Mouse (Mus musculus) urinary bladder, postnatal 25 days (tissue): ENCODE measurements around the gene Matn4.

Experiments
- DNase-seq: peaks from one replicate; pipeline ENCODE4 v3.0.0; 2022; ENCODE audit warnings: low spot score

The Matn4 gene

DNA sequence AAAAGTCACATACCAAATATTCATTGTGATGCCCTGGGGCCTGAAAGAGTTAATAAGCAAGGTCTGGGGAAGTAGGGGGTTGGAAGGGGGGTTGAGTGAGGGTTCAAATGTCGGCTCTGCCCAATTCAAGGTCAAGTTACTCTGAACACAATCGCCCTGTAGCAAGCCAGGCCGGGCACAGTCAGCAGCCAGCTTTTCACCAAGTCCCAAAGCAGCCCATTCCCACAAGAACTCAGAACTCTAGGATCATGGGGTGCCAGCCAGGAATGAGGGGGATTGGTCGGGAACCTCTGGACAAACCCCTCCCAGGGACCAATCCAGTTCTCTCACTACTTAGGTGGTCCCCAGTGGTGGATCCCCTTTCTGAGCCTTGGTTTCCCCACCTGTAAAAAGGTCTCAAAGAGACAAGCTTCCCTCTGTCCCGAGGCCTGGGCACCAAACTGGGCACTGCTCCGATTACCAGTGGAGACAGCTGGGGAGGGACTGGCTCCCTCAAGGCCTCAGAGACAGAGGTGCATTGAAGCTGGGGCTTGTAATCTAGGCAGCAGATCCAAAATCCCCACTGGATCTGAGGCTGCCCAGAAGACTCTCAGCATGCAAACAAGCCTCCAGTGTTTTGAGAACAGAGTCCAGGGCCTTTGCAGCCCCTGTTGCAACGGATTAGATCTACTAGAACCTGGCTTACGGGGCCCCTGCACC is 31.4 kb upstream of the Matn4 start:
- no peak for DNase-seq

DNA sequence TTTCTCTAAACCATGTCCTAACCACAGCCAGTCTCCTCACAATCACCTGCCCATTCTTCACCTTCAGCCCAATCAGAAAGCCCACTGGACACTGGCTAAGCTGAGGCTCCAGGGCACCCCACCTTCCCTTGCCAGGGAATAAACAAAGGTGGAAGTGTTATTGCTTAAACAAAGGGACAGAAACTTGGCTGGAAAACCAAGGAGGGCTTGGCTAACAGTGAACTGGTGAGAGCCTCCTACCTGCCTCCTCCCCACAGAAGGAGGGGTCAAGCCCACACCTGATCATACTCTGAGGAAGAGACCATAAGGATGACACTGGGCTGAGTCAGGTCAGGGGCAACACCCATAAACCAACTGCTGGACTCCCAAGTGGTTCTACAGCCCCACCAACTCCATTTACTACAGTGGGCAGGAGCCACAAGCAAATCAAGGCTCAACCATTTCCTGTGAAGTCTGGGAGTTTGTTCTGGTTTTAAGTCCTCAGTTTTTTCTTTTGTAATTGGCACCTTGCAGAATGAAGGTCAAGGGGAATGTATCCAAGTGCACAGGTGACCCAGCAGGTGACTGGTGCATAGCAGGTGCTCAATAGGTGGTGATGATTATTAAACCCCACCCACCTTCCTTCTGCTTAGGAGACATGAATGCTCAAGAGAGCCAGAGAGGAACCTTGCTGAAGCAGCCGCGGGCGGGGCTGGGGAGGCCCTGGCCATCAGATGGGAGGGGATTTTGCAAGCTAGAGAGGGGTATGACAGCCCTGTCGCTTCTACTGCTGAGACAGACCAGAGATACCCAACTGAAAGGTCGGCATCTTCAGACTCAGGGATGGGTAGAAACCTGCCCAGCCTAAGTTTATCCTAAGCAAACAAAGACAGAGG is 30.5 kb upstream of the Matn4 start:
- no peak for DNase-seq

DNA sequence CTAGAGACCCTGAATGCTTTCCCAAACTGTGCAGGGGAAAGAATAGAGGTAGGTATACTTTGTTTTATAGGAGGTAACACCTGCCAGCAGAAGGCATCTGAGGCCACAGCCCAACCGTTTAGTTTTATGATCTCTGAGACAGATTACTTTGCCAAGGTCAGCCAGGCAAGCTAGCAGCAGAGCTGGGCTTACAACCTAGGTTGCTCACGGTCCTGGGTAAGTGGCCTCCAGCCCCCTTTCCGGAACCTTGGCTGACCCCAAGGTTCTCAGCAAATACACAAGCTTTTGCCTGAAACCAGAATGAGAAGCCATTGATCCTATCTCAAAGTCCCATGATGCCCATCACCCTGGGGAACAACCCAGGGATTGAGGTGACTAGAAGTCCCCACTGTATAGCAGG is 29.7 kb upstream of the Matn4 start:
- no peak for DNase-seq

DNA sequence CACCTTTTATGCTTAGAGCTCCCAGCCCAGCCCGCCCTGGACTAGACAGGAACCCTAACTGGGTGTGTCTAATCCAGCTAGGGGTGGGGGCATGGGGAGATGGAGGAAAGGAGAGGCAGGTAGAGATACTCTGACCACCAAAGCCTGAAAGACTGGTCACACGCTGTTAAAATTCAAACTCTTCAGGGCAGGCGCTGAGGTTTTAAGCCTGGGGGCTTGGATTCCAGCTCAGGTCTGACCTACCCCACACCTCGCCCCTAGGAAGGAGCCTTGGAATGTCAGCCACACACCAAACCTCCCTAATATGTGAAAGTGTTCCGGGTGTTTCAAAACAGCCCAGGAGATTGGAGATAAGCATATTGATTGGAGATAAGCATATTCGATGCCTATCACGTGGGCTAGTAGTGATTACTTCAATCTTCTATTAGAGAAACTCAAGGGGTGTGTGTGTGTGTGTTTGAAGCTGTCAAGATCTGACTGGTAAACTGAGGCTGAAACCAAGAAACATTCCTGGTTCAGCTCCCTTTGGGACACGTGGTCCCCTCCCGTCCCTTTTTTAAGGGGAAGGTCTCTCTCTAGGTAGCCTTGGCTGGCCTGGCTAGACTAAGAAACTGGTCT is 28.4 kb upstream of the Matn4 start:
- DNase-seq = no peak

DNA sequence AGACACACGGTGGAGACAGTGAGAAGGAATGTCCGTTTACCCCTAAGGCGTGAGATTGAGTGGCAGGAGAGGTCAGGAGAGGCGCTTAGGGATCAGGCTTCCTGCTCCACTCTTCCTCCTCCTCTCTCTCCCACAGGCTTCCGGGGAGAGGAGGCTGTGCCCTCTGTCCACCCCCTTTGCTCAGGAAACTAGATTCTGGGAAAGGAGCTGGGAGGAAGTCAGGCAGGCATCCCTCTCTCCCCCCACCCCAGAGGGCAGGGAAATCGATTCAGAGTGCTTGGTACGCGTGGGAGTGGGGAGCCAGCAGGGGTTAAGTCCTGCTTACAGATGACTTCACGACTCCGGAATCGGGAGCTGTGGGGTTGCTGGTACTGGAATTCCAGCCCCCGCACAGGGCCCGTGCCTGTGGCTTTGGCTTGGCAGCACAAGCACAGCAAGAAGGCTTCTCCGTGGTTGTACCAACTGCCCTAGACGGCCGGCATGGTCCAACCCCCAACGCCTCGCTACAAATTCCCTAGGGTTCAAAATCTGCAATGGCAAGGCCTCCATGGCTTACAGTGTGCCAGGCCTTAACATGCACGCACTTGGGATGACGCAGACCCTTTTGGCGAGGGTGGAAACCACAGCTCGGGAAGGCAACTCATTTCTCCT is 27.7 kb upstream of the Matn4 start:
- DNase-seq = no peak

DNA sequence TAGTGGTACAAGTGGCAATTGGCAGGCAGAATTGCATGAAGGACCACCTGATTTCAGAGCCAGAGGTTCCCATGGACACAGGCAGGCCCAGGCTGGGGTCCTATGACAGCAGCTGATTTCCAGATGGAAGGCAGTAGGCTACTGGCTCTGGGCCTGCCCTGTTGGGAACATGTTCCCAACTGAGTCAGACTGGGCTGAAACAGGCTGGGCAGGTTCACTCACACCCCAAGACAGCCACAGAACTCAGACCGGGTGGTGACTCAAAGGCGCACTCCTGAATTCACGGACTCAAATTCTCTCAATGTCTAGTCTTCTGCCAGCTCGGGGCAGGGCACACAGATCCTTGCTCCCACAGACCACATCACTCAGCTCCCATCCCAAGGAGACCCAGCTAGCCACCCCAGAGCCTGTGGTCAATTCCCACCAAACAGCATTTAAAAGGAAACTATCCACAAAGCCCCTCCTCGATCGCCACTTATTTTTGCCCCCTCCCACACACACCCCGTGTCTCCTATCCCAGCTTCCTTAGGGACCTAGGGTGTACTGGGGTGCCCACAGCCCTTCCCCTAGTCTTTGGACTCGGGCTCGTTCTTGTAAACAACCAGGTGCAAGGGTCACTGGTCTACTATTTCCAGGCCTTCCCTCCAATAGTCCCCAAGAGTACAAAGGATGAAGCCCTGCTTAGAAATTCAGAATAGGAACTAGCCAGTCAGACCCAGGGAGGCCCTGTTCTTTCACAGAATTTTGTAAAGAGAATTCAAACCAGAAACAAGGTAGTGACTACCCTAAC is 26.9 kb upstream of the Matn4 start:
- DNase-seq = no peak

DNA sequence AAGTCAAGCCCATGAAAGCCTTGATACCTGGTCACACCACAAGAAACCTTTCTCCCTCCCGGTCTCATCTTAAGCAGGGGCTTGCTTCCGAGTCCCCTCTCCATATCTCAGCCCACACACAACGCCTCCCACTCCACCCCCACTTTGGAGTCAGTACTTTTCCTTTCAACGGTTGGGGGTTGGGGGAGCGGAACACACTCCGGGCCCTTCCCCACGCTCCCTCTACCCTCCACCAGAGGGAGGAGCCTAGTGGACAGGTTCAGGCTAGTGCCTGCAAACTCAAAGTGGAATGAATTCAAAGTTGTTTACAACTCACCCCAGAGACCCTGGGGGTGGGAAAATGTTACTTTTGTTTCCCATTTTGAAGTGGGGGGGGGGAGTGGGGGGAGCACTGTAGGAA is 25.7 kb upstream of the Matn4 start:
- DNase-seq = no peak

DNA sequence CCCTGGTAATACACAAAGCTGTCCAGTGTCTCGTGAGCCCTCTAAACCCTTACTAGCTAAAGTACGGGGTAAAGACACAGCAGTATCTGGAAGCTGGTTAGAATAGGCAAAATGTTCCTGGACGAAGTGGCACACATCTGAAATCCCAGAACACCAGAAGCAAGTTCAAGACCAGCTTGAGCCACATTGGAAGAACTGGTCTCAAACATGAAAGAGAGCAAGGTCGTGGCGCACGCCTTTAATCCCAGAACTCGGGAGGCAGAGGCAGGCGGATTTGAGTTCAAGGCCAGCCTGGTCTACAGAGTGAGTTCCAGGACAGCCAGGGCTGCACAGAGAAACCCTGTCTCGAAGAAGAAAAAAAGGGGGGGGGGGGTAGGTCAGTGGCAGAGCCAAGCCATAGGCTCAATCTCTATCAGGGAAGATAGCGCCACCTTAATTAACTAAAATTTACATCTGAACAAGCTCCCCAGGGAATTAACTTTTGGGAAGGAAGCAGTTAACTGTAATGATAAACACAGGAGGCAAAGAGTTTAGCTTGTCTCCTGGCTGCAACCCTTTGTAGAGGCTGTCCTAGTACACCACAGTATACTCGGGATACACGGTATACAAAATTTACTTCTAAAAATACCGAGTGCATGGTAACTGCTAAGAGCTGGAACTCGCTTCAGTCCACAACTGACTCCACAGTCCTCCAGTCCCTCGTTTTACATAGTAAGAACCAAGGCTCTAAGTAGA is 25.1 kb upstream of the Matn4 start:
- DNase-seq = no peak

DNA sequence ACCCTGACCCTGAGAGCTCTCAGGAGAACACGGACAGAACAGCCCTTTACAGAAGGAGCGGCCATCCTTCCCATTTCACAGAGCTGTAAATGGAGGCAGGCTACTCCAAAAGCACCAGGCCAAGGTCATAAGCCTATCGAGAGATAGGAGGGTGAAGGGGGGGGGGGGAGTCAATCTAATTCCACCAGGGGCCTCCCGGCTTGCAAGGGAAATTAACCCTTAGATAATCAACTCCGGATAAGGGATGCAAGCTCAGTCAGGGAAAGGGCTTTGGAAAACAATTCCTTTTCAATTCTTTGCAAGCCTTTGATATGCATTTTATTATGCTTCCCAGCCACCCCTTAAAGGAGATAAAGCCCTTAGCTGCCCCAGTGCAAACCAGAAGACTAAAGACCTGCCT is 23.5 kb upstream of the Matn4 start:
- no peak for DNase-seq

DNA sequence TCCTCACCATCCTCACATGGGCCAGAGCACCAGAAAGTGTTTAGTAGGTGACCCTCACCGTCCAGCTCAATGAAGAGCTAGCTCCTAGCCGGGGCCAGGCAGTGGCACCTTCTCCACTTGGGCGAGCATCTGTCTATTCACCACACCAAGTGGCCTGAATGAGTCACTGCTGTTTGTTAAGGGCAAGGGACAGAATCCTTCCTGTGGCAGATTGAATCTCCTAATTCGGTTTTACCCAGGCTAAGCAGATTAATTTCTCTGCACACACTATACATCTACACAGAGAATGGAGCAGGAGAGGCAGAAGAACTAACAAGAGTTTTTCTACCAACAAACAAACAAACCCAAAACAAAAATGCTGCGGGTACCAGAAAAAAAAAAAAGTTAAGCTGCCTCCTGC is 22.0 kb upstream of the Matn4 start:
- no peak for DNase-seq

DNA sequence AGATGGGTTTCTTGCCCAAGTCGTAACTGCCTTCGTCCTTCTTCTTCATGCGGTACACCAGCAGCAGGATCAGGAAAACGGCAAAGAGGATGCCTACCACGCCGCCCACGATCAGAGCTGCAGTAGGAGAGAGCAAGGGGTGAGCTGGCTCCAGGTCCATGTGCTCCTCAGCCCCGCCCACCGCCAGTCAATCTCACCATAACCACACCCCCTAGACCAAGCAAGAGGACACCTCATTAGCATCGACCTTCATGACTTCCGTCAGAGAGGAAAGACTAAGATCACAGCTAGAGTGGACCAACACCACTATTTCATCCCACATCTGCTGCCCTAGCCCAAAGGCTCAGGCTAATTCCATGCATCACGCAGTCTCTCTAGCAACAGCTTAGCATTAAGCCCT is 21.2 kb upstream of the Matn4 start:
- DNase-seq = no peak

DNA sequence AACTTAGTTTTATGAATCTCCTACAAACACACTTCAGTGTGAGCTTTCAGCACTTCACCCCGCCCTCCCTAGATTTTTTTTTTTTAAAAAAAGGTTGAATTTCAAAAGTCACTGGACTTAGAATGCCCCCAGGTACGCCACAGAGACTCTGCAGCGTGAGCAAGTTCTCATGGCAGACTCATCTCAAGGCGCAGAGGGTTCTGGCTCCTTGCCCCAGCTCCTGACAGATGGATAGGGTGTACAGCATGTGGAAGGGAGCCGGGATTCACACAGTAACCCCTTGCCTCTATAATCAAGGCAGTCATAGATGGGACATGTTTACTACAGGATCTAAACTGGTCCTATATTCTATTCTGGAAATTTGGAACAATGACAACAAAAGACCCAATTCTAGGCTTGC is 20.4 kb upstream of the Matn4 start:
- no peak for DNase-seq

DNA sequence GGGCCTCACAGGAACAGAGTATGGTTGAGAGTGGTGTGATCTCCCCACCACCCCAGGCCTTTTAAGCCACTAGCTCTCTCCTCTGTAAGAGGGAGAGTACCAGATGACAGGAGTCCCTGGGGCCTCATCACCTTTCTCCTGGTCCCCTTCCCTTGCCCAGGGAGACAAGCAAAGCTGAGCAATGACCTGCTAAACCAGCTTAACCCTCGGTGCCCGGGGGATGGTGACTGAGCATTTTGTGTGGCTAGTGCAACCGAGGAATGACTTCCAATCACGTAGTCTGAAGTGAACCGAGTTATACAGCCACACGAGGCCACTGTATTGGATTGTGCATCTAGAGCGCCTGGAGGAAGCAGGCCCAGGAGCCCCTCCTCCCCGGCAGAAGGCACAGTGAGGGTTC is 19.4 kb upstream of the Matn4 start:
- DNase-seq = no peak

DNA sequence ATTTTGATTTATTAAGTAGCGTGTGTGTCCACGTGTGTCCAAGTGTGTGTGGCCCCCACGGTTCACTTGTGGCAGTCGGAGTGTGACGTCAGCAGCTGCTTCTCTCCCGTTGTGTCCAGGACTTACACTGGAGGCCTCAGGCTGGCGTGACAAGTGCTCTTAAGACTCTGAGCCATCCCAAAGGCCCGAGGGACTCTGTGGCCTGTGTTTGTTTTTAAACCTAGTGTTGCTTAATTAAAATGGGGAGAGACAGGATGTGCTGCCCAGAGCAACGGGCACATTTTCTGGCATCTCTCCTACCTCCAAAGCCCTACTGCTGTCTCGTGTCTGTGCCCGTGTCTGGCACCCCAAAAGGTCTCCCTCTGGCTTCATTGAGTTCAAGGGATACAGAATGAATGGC is 18.5 kb upstream of the Matn4 start:
- DNase-seq = no peak

DNA sequence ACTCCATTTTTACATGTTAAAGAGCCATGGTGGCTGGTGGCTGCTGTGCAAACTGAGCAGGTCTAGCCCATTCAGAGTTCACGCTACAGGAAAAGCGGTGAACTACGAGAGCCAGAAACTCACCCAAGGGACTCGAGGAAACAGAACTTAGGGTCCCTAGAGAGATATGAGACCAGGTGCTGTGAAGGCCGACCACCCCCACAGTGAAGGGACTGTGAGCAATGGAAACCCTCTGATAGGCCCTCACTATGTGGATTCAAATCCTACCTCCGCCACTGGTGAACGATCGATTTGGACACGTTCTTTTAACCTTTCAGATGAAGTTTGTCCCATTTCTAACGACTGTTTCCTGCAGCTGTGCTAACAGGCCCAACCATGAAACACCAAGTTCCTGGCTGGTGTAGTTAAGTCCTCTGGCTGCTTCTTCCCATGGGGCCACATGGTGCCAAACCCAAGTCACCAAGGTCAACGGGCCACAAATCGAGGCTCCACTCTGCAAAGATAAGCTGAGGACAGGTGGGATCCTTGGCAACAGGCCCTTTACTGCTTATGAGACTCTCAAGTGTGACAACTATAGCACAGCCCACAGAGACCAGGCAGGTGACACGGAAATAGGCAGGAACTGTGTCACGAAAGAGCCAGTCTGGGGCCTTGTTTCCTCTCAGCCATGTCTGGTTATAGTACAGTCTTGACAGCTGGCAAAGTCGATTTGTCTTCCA is 17.9 kb upstream of the Matn4 start:
- DNase-seq = no peak

DNA sequence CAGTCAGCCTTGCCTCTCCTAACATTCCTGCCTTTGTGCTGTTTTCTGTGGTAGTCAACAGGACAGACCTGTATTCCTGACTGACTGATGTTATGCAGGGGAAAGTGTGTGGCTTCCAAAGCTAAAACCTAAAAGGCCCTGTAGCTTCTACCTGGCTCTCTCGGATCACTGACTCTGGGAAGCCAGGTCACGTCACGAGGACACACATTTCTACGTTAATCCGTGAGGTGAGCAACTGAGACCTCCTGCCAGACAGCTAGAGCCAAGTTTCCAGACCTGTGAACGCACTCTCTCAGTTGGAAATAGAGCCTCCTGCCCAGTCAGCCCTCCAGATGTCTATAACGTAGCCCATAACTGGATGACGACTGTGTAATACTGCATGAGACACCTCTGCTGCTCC is 17.0 kb upstream of the Matn4 start:
- no peak for DNase-seq

DNA sequence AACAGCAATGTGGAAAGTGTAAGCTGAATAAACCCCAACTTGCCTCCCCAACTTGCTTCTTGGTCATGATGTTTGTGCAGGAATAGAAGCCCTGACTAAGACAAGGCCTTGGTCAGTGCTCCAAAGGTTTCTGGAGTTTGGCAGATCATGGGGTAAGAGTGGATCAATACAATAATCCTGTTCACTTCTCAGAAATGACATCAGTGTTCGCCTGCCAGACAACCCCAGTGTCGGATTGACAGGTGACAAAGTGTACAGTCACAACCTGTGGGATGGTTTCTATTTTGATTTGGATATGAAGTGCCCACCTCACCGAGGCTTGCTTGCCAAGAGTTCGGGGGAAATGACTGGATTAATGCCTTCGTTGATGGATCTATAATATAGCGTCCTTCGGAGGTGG is 16.3 kb upstream of the Matn4 start:
- DNase-seq = no peak

DNA sequence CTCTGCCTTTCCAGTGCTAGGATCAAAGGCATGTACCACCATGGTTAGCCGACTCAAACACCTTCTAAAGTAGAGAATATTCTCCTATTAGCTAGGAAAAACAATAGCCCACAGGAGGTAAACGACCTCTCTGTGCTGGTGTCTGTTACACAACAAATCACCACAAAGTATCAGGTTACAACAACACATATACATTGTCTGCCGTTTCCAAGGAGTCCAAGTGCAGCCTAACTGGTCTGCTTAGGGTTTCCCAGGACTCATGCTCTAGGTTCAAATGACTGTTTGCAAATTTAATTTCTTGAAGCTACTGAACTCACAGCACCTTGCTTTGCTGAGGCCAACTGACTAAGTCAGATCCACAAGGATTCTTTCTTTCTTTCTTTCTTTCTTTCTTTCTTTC is 14.5 kb upstream of the Matn4 start:
- DNase-seq = no peak

DNA sequence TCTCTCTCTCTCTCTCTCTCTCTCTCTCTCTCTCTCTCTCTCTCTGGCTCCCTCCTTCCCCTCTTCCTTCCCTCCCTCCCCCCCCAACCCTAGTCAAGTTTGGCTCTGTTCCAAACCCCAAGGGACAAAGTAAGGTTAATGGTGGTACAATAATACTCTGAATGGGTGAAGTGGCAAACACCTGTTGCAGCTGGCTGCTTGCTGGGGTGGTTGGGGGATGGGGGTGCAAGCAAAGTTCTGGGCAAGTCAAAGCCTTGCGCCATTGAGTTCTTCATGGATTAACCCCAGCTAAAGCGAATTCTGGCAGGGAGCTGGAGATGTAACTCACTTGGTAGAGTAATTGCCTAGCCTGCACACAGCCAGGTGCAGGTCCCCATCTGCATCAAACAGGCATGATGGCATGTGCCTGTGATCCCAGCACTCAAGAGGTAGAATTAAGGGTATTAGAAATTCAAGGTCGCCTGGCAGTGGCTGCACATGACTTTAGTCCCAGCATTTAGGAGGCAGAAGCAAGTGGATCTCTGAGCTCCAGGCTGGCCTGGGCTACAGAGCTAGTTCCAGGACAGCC is 13.4 kb upstream of the Matn4 start:
- no peak for DNase-seq

DNA sequence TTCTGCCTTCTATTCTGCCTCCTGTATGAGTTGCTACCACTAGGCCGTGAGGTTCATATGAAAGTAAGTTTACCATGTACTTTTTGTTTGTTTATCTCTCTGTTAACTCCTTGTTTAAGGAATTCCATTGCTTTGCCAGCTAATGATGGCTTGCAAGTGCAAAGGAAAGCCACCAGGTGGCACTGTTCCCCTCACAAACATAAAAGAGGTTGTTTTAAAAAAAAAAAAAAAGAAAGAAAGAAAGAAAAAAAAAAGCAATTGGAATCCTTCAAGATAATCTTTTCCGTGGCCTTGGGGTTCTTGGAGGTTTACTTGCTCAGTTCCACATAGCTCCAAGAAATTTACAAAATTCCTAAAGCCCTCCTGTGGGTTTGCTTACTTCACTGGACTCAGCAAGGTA is 12.2 kb upstream of the Matn4 start:
- no peak for DNase-seq
